Mouse (Mus musculus): Measurements from ENCODE around the gene Meis2.

The Meis2 gene

GRCm38 (mm10) chr2:116068461-116068860 lies 2.8 kb upstream of the Meis2 start:
- DNase-seq (ENCODE audit: low spot score in 2 of 2): no peak

GRCm38 (mm10) chr2:116067711-116068110 lies 2.1 kb upstream of the Meis2 start:
- DNase-seq (ENCODE audit: low spot score in 2 of 2): no peak

GRCm38 (mm10) chr2:116067065-116067497 lies 1.4 kb upstream of the Meis2 start:
- peak in 1 of 2 experiments; percentile 67 for DNase-seq (ENCODE audit: low spot score in 2 of 2)

GRCm38 (mm10) chr2:116066057-116066941 lies 660 bp upstream of the Meis2 start:
- DNase-seq (ENCODE audit: low spot score in 2 of 2): no peak

GRCm38 (mm10) chr2:116065057-116065456 lies 582 bp downstream of the Meis2 start:
- DNase-seq (ENCODE audit: low spot score in 2 of 2): no peak

GRCm38 (mm10) chr2:116064521-116064920 lies 1.1 kb downstream of the Meis2 start:
- no peak for DNase-seq (ENCODE audit: low spot score in 2 of 2)

GRCm38 (mm10) chr2:116063819-116064293 lies 1.8 kb downstream of the Meis2 start:
- DNase-seq (ENCODE audit: low spot score in 2 of 2): no peak

GRCm38 (mm10) chr2:116062761-116063441 lies 2.7 kb downstream of the Meis2 start:
- peak in 1 of 2 experiments; percentile 61 for DNase-seq (ENCODE audit: low spot score in 2 of 2)

GRCm38 (mm10) chr2:116062251-116062651 lies 3.4 kb downstream of the Meis2 start:
- no peak for DNase-seq (ENCODE audit: low spot score in 2 of 2)

GRCm38 (mm10) chr2:116061401-116062021 lies 4.1 kb downstream of the Meis2 start:
- DNase-seq (ENCODE audit: low spot score in 2 of 2): no peak

- no peak for DNase-seq (ENCODE audit: low spot score in 2 of 2)
Observed at GRCm38 (mm10) chr2:116060701-116061400, 4.8 kb downstream of the Meis2 start.

- no peak for DNase-seq (ENCODE audit: low spot score in 2 of 2)
Observed at GRCm38 (mm10) chr2:116060210-116060609, 5.4 kb downstream of the Meis2 start.

- no peak for DNase-seq (ENCODE audit: low spot score in 2 of 2)
Observed at GRCm38 (mm10) chr2:116059661-116060060, 6.0 kb downstream of the Meis2 start.

GRCm38 (mm10) chr2:116059066-116059465 lies 6.6 kb downstream of the Meis2 start:
- no peak for DNase-seq (ENCODE audit: low spot score in 2 of 2)

- DNase-seq (ENCODE audit: low spot score in 2 of 2): no peak
Observed at GRCm38 (mm10) chr2:116058511-116058910, 7.1 kb downstream of the Meis2 start.

- DNase-seq (ENCODE audit: low spot score in 2 of 2): no peak
Observed at GRCm38 (mm10) chr2:116056826-116057225, 8.8 kb downstream of the Meis2 start.

- no peak for DNase-seq (ENCODE audit: low spot score in 2 of 2)
Observed at GRCm38 (mm10) chr2:116055686-116056620, 9.7 kb downstream of the Meis2 start.

GRCm38 (mm10) chr2:116053931-116054330 lies 11.7 kb downstream of the Meis2 start:
- no peak for DNase-seq (ENCODE audit: low spot score in 2 of 2)

- no peak for DNase-seq (ENCODE audit: low spot score in 2 of 2)
Observed at GRCm38 (mm10) chr2:116052688-116053421, 12.8 kb downstream of the Meis2 start.

Data from spleen, postnatal 4 days (tissue).